Mouse (Mus musculus) kidney, postnatal 36 days (tissue): ENCODE results near the gene Inava.

Experiments
- DNase-seq, 2 experiments: peaks; one replicate each; pipeline ENCODE4 v3.0.0; 2021 to 2022; ENCODE audit warnings: mixed read lengths in 2 of 2

Gene Inava

GRCm38 (mm10) chr1:136233892-136234594 lies at the start of gene Inava:
Gene Inava (minus strand): TSS chr1:136234264.
- peak in 1 of 2 experiments; percentile 56 for DNase-seq

- no peak for DNase-seq
Measured at GRCm38 (mm10) chr1:136277366-136277765, 43.3 kb upstream of the Inava start.

GRCm38 (mm10) chr1:136268224-136268623 lies 34.2 kb upstream of the Inava start:
- DNase-seq: no peak

GRCm38 (mm10) chr1:136266127-136266526 lies 32.1 kb upstream of the Inava start:
- DNase-seq: no peak

- DNase-seq: no peak
Measured at GRCm38 (mm10) chr1:136263355-136263754, 29.3 kb upstream of the Inava start.

GRCm38 (mm10) chr1:136260635-136261238 lies 26.7 kb upstream of the Inava start, which contains the start of gene Gpr25:
Gene Gpr25 (minus strand): TSS chr1:136260873.
- no peak for DNase-seq

- DNase-seq: peak; percentile 74 to 84
Measured at GRCm38 (mm10) chr1:136259893-136260634, 26.0 kb upstream of the Inava start.

- DNase-seq: no peak
Measured at GRCm38 (mm10) chr1:136259543-136259892, 25.5 kb upstream of the Inava start.

GRCm38 (mm10) chr1:136258495-136258894 lies 24.4 kb upstream of the Inava start:
- no peak for DNase-seq

- DNase-seq: no peak
Measured at GRCm38 (mm10) chr1:136255657-136256056, 21.6 kb upstream of the Inava start.

GRCm38 (mm10) chr1:136255174-136255573 lies 21.1 kb upstream of the Inava start:
- no peak for DNase-seq

- no peak for DNase-seq
Measured at GRCm38 (mm10) chr1:136254503-136255065, 20.5 kb upstream of the Inava start.

- no peak for DNase-seq
Measured at GRCm38 (mm10) chr1:136253472-136253871, 19.4 kb upstream of the Inava start.

- DNase-seq: no peak
Measured at GRCm38 (mm10) chr1:136249662-136250061, 15.6 kb upstream of the Inava start.

GRCm38 (mm10) chr1:136247393-136247792 lies 13.3 kb upstream of the Inava start:
- DNase-seq: no peak

GRCm38 (mm10) chr1:136244469-136244868 lies 10.4 kb upstream of the Inava start:
- no peak for DNase-seq

- no peak for DNase-seq
Measured at GRCm38 (mm10) chr1:136241801-136242200, 7.7 kb upstream of the Inava start.

- DNase-seq: no peak
Measured at GRCm38 (mm10) chr1:136238495-136238894, 4.4 kb upstream of the Inava start.

GRCm38 (mm10) chr1:136234595-136235092 lies 580 bp upstream of the Inava start:
- DNase-seq: no peak

GRCm38 (mm10) chr1:136232986-136233790 lies 876 bp downstream of the Inava start:
- DNase-seq: peak in 1 of 2 experiments; percentile 34

- DNase-seq: no peak
Measured at GRCm38 (mm10) chr1:136232285-136232926, 1.7 kb downstream of the Inava start.

- no peak for DNase-seq
Measured at GRCm38 (mm10) chr1:136231596-136231995, 2.5 kb downstream of the Inava start.
